Mouse (Mus musculus) right cerebral cortex, postnatal 36 days (tissue): ENCODE results near the gene Parm1.

ENCODE experiments used
- DNase-seq, 2 experiments: peaks; one replicate each; pipeline ENCODE4 v3.0.0; 2022; ENCODE audit warnings: low spot score in 2 of 2, mixed read lengths in 1 of 2

The Parm1 gene

DNA sequence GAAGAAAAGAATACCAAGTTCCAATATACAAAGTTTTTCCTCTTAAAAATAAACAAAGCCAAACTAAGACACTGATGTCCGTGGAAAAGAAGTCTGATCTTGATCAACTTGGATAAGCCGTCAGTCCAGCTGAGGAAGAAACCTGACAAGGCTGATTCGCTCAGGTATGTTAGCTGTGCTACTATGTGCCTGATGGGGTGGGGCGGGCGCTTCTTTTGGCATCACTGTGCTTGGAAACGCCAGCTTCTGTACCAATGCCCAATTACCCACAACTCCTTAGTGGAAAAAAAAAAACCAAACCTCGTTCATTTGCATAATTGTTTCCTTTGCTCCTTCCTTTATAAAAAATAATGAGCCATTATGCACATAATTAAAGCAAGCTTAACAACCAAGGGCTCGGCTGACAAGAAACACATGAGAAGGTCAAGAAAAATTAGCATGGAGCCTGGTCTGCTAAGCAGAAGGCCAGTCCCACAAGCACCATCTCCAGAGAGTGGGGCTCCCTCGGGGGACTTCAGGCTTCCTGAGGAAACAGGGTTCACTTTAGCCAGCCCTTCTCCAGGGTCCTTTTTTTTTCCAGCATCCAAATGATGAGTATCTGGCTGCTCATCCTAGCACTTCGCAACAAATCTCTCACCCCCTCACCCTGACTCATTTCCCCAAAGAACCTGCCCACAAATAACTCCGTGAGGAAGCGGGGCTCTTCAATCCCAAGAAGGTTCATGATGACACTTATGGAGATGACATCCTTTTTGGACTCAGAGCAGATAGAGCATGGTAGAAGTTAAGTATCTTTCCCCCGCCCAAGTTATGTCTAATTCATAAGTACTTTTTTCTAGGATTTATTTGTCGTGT is 135.9 kb downstream of the Parm1 start:
- DNase-seq = no peak

DNA sequence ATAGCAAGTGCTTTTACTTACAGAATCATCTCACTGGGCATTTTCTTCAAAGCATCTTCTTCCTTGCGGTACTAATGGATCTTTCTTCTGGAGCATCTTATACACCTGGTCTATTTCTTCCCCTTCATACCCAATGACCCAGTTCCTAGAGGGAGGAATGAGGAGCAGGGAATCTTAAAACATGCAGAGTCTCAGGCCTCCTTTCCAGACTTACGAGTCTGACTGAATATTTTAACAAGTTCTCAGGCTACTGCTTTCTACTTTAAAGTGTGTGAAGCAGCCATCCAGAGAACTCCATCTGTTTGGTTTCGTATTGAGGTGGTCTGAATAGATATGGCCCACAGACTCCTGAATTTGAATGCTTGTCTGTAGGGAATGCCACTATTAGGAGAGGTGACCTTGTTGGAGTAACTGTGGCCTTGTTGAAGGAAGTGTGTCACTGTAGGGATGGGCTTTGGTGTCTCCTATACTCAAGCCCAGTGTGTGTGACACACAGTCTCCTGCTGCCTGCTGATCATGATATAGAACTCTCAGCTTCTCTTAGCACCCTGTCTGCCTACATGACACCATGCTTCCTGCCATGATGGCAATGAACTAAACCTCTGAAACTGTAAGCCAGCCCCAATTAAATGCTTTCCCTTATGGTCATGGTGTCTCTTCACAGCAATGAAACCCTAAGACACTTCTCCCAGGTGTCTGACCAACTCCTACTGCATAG is 137.1 kb downstream of the Parm1 start:
- DNase-seq = peak in 1 of 2 experiments; percentile 9

DNA sequence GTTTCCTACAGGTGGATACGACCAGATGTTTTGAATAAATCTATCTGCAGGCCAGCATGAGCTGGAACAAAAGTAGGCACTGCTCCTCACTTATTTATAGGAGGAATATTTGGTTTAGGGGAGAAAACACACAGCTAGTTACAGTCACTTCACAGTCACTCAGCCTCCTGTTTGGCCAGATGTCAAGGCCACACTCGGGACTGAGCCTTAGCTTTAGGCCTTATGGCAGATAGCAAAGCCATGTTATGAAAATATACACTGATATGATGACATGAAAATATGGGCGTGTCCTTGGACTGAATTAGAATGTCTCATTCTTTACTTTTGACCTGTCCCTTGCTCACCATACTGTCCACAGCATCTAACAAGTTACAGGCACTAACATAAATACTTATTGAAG is 137.8 kb downstream of the Parm1 start:
- DNase-seq = no peak

DNA sequence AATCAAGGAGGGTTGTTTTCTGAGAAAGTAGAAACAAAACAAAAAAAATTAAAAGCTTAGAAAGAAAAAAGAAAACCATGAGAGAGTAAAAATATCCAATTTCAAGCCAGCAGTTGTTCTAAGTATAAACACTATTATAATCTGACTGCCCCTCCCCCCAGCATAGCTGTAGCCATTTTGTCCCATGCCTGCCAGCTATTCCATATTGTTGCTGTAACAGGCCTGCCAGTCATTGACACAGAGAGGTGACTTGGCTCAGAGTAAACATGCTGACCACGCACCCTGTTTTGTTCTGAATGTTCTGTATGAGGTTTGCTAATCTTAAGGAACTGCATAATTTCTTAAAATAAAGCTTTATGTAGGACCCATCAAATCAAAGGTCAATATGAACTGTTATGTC is 145.3 kb downstream of the Parm1 start:
- DNase-seq = no peak

DNA sequence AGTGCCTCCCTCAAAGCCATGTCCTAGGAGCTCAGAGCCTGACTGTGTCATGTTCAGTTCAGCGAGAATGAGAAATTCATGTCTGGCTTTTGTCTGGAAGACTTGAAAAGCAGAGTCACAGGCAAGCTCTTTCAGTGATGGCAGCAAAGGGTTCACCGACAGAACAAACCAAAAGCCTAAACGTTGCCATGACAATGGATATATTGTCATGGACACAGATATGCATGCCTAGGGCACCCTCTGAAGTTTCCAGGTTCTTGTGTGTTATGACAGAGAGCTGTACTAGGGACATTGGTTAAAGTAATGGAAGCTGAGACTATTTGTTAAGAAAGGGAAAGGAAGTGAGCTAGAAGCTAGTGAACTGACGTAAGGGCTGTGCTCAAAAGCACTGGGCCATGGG is 149.7 kb downstream of the Parm1 start:
- DNase-seq = no peak

DNA sequence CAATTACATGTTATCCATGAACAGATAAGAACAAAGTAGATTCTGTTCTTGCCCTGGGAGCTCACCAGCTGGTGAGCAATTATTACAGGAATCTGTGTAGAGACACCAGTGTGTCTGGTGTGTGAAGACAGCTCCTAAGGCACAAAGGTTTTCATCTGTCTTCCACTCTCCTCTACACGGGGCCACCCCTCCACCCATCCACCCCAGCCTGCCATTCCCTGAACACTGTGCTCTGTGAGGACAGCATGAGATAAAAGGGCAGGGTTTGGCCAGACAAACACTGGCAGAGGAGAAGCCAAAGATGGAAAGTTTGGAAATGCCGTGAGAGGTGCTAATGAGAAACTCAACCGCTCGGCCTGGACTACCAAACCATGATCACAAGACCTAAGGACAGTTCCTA is 151.8 kb downstream of the Parm1 start:
- DNase-seq = no peak
